Mouse (Mus musculus) lung, embryonic 14.5 days (tissue): ENCODE measurements at regions not wholly inside any gene's neighbourhood (a gene's known extent, or its start where the extent isn't known, plus 50 kb on each side); places are given as distances from the start of the nearest gene placed in this dataset.
A peak's percentile ranks its signal among the peaks of the same experiment; 100 is the strongest.

Source experiments
- ATAC-seq: fragments of 200-750 bp; cut with Nextera tagmentation; 2 replicates; pipeline ENCODE4 v1.8.0; 2017; ENCODE audit warnings: mild to moderate bottlenecking, moderate TSS enrichment, moderate library complexity; ENCODE audit not compliant: insufficient read depth
- DNase-seq: peaks from one replicate; pipeline ENCODE4 v3.0.0-alpha.2; 2015
- H3K27ac ChIP-seq: fragments of 300-500 bp; sonication (generic); 2 replicates; pipeline ENCODE4 v1.5.1; 2014; ENCODE audit warnings: low read depth, mild to moderate bottlenecking, moderate library complexity
- H3K27me3 ChIP-seq: fragments of 300-500 bp; sonication (generic); 2 replicates; pipeline ENCODE4 v1.6.1; 2014; ENCODE audit warnings: low read length, control low read depth; ENCODE audit not compliant: insufficient read depth
- H3K36me3 ChIP-seq: fragments of 300-500 bp; sonication (generic); 2 replicates; pipeline ENCODE4 v1.6.1; 2014; ENCODE audit warnings: control low read depth; ENCODE audit not compliant: insufficient read depth
- H3K4me1 ChIP-seq: fragments of 300-500 bp; sonication (generic); 2 replicates; pipeline ENCODE4 v1.6.1; 2014; ENCODE audit warnings: antibody characterized with exemption, control low read depth; ENCODE audit not compliant: insufficient read depth
- H3K4me2 ChIP-seq: fragments of 300-500 bp; sonication (generic); 2 replicates; pipeline ENCODE4 v1.6.1; 2014; ENCODE audit warnings: mild to moderate bottlenecking
- H3K4me3 ChIP-seq: fragments of 300-500 bp; sonication (generic); 2 replicates; pipeline ENCODE4 v1.5.1; 2014; ENCODE audit warnings: low read depth, low read length
- H3K9ac ChIP-seq: fragments of 300-500 bp; sonication (generic); 2 replicates; pipeline ENCODE4 v1.6.1; 2014
- H3K9me3 ChIP-seq: fragments of 300-500 bp; sonication (generic); 2 replicates; pipeline ENCODE4 v1.6.1; 2016; ENCODE audit warnings: low read depth, low read length, control low read depth
- CTCF ChIP-seq: IDR thresholded peaks from 2 replicates; pipeline ENCODE4 v1.5.1; 2016; ENCODE audit warnings: antibody characterized with exemption, low read depth
- WGBS: fragments of 180-500 bp; shearing (Covaris S2); extraction: QIAGEN DNeasy Blood & Tissue Kit; methylation state at CpG from one replicate; pipeline ENCODE4 v1.1.7; 2014; 5-methylcytosine and 5-hydroxymethylcytosine counted together

- no peak overlapping the region for H3K27ac ChIP-seq
- no peak for DNase-seq
- no peak for TF ChIP-seq CTCF
- H3K27me3 ChIP-seq: no peaks in the 10 kb centered on the region
- no peaks in the 10 kb centered on the region for H3K36me3 ChIP-seq
- ATAC-seq: no peak
- no peak overlapping the region for H3K4me2 ChIP-seq
- H3K9me3 ChIP-seq: no peaks in the 10 kb centered on the region
- 71% methylated on average over 4 of the region's 4 CpGs for WGBS
- no peak overlapping the region for H3K4me3 ChIP-seq
- H3K9ac ChIP-seq: no peak overlapping the region
- H3K4me1 ChIP-seq: no peaks in the 10 kb centered on the region
These were observed 87.2 kb upstream of the Agbl1 start for GRCm38 (mm10) chr7:76142455-76142854.

DNA sequence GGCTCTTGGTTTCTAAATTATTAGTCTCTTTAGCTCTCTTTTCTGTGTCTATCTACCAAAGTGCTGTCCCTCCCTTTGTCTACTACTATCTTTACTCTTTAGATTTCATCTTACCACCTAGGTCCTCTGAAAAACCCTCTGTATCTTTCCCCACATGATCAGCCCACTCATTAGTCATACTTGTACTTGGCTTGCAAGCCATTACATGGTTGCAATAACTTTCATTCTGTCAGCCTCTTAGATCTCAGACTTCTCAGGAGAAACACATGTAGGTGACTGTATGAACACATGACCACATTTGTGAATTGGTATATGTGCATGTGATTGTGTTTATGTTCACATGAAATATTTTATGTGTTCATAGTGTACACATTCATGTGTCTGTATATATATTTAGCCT, 83.3 kb upstream of the Agbl1 start:
- Histone ChIP-seq H3K36me3 (no peaks in the 10 kb centered on the region), H3K9me3 (no peaks in the 10 kb centered on the region), H3K27ac (no peak overlapping the region), H3K9ac (no peak overlapping the region), H3K4me2 (no peak overlapping the region), H3K4me1 (no peaks in the 10 kb centered on the region), H3K4me3 (no peak overlapping the region), H3K27me3 (no peaks in the 10 kb centered on the region)
- ATAC-seq: no peak
- no peak for TF ChIP-seq CTCF
- DNase-seq: no peak

DNA sequence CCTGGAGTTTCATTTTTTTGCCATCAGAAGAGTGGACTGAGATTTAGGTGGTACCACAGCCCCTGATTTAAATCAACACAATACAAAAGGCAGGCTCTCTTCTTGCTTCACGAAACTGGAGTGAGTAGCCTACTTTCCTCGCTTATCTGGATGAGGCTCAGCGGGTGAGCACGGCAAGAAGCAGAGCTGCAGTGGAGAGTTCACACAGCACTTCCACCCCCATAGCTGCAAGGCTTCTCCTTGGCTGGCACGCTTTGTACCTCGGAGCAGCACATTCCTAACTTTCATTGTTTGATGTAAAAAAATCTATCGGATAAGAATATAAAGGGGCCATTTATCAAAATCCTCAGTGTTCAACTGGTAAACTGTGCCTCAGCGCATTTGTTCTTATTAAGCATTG, 72.8 kb upstream of the Agbl1 start:
- no peak for ATAC-seq
- no peaks in the 10 kb centered on the region for H3K4me1 ChIP-seq
- TF ChIP-seq CTCF: no peak
- no peaks in the 10 kb centered on the region for H3K27me3 ChIP-seq
- DNase-seq: no peak
- no peak overlapping the region for H3K27ac ChIP-seq
- no peak overlapping the region for H3K4me3 ChIP-seq
- no peaks in the 10 kb centered on the region for H3K9me3 ChIP-seq
- H3K36me3 ChIP-seq: no peaks in the 10 kb centered on the region
- H3K9ac ChIP-seq: no peak overlapping the region
- 22% methylated on average over 8 of the region's 8 CpGs for WGBS
- no peak overlapping the region for H3K4me2 ChIP-seq

DNA sequence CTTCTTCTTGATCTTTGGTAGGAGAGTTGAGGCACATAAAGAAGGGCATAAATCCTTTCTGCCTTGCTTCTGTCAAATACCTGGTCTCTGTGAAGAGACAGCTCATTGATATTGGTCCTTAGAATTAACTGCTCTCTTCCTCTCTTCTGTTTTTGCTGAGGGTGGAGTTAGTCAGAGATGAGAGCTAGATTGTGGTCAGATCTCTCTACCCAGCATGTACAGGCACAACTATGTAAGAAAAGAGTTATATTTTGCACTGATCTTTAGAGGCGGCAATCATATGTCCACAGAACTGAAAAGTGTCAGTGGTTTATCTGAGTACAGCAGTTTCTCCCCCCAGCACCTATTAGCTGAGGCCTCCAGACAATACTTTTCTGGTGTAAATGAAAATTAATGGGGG, 65.5 kb upstream of the Agbl1 start:
- Histone ChIP-seq H3K9me3 (no peaks in the 10 kb centered on the region), H3K27ac (no peak overlapping the region), H3K9ac (no peak overlapping the region), H3K4me2 (no peak overlapping the region), H3K4me1 (no peaks in the 10 kb centered on the region), H3K36me3 (no peaks in the 10 kb centered on the region), H3K27me3 (no peaks in the 10 kb centered on the region), H3K4me3 (no peak overlapping the region)
- no peak for TF ChIP-seq CTCF
- WGBS: 75% methylated on average over 1 of the region's 1 CpGs
- DNase-seq (no peak), ATAC-seq (no peak)

- peak; percentile 56; the same call in 1 of the 2 replicates for ATAC-seq
- peak; percentile 24 for DNase-seq
- 56% methylated on average over 5 of the region's 5 CpGs for WGBS
- Histone ChIP-seq H3K36me3 (no peaks in the 10 kb centered on the region), H3K27ac (no peak overlapping the region), H3K9ac (no peak overlapping the region), H3K9me3 (no peaks in the 10 kb centered on the region), H3K4me2 (no peak overlapping the region), H3K4me1 (no peaks in the 10 kb centered on the region), H3K4me3 (no peak overlapping the region), H3K27me3 (no peaks in the 10 kb centered on the region)
- no peak for TF ChIP-seq CTCF
These were observed 64.7 kb upstream of the Agbl1 start for GRCm38 (mm10) chr7:76164735-76165630.

DNA sequence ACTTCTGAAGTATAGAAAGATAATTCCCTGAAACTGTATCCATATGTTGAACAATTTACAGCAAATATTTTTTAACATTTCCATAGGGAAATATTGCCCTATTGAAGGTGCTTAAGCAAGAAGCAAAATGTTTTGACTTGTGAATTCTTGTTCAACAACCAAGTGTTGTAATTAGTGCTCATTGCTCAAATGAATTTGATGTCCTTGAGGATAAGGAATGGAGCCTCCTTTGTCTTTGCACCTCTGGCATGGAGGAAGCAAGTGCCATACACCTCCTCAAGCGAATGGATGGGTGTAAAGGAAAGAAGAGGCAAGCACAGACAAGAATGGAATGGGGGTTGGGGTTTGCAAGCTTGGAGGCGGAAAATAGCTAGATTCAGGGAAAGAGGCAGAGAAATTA, 59.2 kb upstream of the Agbl1 start:
- Histone ChIP-seq H3K9me3 (no peaks in the 10 kb centered on the region), H3K9ac (no peak overlapping the region), H3K36me3 (no peaks in the 10 kb centered on the region), H3K4me3 (no peak overlapping the region), H3K27me3 (no peaks in the 10 kb centered on the region), H3K27ac (no peak overlapping the region), H3K4me2 (no peak overlapping the region), H3K4me1 (no peaks in the 10 kb centered on the region)
- ATAC-seq (no peak), DNase-seq (no peak)
- 82% methylated on average over 2 of the region's 2 CpGs for WGBS
- no peak for TF ChIP-seq CTCF

- TF ChIP-seq CTCF: no peak
These were observed 53.5 kb upstream of the Agbl1 start for GRCm38 (mm10) chr7:76176235-76176634.

GRCm38 (mm10) chr7:76177420-76177819, 52.3 kb upstream of the Agbl1 start:
- TF ChIP-seq CTCF: no peak
- ATAC-seq (no peak), DNase-seq (no peak)
- no peaks in the 10 kb centered on the region for H3K4me1 ChIP-seq
- no peaks in the 10 kb centered on the region for H3K36me3 ChIP-seq
- no peaks in the 10 kb centered on the region for H3K27me3 ChIP-seq
- H3K4me2 ChIP-seq: no peak overlapping the region
- no peak overlapping the region for H3K4me3 ChIP-seq
- 44% methylated on average over 2 of the region's 2 CpGs for WGBS
- H3K9ac ChIP-seq: no peak overlapping the region
- no peak overlapping the region for H3K27ac ChIP-seq
- no peaks in the 10 kb centered on the region for H3K9me3 ChIP-seq

More at GRCm38 (mm10) chr7:76176235-76176634, 53.5 kb upstream of the Agbl1 start:
- H3K4me2 ChIP-seq: no peak overlapping the region
- no peak overlapping the region for H3K27ac ChIP-seq
- WGBS: 37% methylated on average over 5 of the region's 5 CpGs
- DNase-seq (no peak), ATAC-seq (no peak)
- no peak overlapping the region for H3K4me3 ChIP-seq
- H3K27me3 ChIP-seq: no peaks in the 10 kb centered on the region
- no peaks in the 10 kb centered on the region for H3K9me3 ChIP-seq
- no peaks in the 10 kb centered on the region for H3K36me3 ChIP-seq
- H3K4me1 ChIP-seq: no peaks in the 10 kb centered on the region
- H3K9ac ChIP-seq: no peak overlapping the region
